Mouse (Mus musculus) 3134 (cell line): ENCODE measurements around the gene Atg16l1.
A peak's percentile ranks its signal among the peaks of the same experiment; 100 is the strongest.

Source experiments
- DNase-seq: peaks from one replicate; pipeline ENCODE4 v3.0.0-alpha.2; 2011; ENCODE audit warnings: low spot score; ENCODE audit not compliant: insufficient read length; ENCODE audit errors: extremely low read depth

Gene Atg16l1

DNA sequence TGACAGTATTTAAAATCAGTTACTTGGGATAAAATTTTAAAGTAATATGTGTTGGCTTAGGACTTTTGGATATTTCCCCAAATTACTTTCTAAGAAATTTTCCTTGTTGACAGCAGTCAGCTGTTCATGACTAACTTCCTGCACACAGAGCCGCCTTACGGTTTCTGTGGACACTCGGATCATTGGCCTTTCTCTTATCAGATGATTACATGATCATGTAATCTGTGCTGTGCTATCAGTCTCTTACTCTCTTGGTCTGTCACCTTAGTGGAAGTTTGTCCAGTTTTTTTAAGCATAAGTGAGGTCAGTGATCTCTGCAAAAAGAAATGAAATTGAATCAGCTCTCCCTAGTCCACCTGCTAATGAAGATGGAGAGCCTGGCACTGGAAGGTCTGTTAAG, 16.1 kb downstream of the Atg16l1 start:
- no peak for DNase-seq

DNA sequence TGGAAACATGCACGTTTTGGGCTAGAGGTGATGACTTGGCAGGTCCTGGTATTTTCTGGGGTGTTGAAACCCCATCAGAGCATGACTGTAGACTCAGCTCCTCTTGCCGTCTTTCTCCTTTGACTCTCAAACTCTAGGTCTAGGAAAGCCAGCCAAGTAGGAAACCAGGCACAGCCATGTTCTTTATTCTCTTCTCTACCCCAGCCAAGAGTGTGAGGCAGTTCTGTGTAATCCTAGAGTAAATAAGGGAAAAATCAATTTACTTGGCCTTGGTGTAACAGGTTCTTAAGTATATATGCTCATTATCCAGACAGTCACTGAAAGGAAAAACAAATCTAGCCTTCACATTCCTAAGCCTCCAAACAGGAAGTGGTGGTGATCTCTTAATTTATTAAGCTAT, 17.7 kb downstream of the Atg16l1 start:
- DNase-seq: no peak

DNA sequence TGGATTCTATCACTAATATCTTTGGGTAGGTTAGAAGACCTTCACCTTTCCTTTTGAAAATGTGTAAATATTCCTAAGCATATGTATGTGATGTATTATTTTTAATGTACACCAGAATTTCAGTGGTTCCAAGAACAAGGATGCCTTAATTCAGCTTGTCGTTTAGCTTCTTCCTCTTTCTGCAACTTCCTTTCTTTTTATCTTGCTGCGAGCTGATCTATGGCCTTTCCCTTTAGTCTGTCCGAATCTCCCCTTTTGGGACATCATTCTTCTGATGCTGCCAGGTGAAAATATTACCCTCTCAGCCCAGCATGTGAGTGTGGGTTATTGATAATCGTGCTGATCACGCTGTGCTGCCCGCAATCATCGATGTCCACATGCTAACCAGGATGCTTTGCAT, 19.2 kb downstream of the Atg16l1 start:
- no peak for DNase-seq

DNA sequence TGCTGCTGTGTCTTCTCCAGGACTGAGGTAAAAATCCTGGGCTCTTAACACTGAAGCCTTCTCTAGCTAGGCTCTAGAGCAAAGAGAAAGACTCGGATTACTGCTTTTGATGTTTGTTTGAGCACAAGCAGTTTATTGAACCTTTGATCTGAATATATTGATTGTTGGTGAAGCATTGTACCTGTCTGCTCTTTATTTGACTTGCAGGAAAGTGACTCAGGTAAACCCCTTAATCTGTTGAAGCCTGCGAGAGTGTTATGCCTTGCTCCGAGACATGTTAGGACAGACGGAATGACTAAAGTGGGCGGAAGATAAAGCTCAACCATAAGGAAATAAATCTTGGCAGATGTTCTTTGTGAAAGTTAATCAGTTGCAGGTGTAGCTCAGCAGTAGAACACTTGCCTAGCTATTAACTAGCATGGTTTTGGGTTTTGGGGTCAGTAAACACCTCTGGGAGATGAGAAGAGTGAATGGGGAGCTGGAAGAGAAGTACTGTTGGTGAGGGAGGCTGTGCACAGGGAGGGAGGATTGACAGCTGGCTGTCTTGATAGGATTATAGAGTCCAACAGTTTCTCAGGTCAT, 23.6 kb downstream of the Atg16l1 start:
- no peak for DNase-seq

DNA sequence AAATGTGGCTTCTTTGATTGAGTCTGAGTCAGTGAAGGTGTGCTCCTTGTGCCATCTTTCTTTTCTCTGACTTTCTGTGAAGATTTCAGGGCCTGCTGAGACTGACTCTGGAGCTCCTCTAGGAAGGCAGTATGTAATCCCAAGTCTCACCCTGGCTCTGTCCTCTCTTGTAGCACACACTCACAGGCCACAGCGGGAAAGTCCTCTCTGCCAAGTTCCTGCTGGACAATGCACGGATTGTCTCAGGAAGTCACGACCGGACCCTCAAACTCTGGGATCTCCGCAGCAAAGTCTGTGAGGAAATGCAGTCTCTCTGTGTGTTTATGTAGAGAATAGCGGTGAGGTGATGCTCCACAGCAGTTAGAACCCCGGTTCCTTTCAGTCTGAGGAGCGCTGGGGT, 30.0 kb downstream of the Atg16l1 start:
- no peak for DNase-seq

DNA sequence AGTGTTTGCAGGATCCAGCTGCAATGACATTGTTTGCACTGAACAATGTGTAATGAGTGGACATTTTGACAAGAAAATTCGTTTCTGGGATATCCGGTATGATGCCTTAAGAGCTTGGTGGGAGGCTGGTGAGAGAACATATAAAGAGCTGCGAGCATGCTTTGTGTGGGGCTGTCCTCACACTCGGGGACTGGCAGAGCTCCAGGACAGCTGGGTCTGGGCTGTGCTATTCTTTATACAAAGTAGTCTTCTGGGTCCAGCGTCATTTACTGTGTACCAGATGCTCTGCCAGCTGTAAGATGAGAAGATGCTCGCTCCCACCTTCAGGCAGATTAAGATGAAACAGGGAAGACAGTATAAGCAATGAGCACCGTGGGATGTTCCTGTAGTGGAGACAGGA, 30.6 kb downstream of the Atg16l1 start:
- no peak for DNase-seq

DNA sequence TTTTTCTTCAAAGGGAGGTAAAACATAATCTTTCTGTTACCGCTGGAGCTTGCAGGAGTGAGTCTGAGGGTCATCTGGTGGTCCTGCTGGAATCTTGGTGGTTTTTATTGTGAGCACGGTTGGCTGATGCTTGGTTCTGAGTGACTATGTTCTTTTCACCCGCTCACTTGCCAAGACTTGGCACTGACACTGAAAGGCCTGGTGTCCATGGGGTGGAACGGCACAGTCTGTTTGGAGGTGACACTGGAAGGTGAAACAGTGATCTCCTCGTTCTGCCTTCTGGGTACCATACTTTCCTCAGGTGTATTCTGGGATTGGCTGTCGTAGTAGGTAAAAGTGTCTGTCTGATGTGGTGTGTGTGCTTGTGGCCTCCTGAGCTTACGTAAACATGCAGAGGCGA, 34.0 kb downstream of the Atg16l1 start:
- no peak for DNase-seq

DNA sequence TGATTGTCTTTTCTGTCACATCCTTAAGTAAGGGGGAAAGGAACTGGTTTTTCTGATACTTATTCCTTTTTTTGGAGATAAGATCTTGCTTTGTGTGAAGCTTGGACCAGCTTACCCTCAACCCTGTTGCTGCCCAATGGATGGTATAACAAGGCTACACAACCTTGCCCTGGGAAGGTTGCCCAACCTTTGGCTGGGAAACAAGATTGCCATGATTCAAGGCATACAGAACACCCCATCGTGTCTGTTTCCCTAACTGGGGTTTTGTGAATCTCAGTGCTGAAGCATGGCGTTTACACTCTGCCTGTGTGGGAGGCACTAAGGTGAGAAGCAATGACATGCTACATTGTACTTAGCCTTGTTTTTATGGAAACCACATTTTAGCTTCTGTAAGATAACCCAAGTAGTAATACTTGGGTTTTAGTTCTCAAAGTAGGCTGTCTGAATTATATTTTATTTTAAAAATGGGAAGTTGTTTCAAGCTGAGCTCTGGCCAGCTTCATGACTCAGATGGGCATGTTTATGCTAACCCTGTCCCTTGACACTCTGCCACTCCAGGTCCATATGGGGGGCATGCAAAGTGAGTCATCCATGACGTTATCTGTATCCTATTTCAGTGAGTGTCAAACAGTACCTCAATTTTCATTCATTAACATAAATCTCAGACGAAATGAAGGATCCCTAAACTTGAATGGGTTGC, 36.9 kb downstream of the Atg16l1 start:
- DNase-seq: no peak

DNA sequence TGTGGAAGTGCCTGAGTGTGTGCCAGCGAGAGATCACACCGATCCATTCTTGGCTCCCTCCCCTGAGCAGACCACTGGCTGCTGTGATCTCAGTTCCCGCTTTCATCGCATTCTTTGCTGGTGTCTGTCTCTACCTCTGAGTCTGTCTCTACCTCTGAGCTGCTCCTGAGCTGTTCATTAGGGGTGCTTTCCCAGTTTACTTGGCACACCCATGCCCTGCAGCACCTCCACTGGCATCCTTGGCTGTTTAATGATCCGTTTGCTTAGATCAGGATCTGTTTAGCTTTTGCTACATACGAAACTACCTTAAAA, 37.4 kb downstream of the Atg16l1 start:
- no peak for DNase-seq

DNA sequence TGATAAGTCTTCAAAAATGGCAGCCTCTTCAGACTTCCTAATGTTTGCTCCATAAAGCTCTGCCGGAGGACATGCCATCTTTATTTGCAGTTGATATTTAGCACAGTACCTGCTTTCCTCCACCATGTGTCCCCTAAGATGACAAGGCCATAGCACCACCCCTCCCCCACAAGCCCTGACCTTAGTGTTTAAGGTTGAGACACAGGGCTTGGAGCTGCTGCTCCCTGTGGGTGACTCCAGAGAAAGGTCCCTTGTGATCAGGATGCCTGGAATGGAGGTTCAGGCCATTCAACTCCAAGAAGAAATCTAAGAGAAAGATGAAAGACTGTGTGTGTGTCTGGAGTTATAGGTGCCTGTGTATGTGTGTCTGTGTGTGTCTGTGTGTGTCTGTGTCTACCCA, 42.0 kb downstream of the Atg16l1 start:
- DNase-seq: no peak

DNA sequence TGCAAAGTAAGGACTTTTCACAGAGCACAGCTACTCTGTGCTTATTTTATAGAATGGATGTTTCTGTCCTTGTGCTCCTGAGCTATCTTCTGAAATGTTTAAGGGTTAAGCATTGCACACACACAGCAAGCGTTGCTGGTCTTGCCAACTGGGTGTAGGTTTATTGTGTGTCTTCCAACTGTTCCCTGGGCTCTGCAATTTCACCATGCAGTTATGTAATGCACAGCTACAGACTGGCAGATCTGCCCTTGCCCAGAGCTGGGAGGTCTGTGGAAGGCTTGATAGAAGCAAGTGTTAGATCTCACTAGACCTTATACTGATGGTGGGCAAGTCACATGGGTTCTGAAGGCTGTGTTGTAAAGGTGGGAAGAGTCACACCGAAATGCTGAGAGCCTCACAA, 42.6 kb downstream of the Atg16l1 start:
- DNase-seq: no peak

DNA sequence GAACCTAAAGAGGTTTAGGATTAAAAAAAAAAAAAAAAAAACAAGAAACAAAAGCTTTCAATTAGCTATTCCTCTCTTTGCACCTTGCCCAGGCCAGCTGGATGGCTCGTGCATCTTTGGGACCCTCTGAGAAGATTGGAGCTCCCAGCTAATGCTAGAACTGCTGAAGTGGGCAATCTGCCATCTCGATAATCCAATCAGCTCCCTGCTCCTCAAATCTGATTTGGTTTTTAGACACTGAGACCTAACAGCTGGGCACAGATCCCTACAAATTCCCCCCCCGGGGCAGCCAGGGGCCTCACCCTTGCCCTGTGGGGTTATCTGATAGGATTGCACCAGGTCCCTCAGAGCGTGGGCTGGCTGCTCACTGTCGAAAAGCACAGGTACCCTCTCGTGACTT, 47.9 kb downstream of the Atg16l1 start, which contains the start of gene Sag:
Gene Sag, plus strand, starts transcription at position 105 of the 400 bp plus-strand sequence.
- DNase-seq: no peak

DNA sequence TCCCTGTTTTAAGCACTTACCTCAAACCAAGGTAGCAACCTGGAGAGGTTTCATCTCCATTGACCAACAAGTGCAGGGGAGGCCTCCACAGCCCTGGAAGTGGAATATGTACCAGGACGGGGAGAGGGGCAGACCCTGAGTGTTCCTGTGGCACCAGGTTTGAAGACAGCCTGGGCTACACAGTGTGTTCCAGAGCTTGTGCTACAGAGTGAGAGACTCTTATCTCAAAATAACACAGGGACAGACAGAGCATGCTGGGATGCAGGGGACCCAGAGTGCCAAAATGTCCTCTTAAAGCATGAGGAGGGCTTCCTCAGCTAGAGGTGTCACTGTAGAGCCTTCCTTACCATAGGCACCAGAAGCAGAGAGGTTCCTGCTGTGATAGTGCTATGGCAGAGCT, 52.1 kb downstream of the Atg16l1 start:
- no peak for DNase-seq

DNA sequence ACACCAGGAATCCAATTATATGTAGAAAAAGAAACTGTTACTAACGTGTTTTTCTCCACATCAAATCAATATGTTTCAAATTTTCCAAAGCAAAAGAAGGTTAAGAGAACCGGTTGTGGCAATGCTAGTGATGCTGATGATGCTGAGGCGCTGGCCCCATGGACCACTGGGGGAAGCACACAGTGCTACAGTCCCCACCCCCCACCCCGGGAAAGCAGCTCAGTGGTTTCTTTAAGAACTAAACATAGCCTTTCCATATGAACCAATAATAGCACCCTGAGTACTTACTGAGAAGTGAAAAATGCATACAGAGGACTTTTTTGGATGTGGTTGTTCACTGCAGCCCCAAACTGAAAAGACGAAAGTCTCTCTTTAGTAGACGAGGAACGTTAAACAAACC, 55.7 kb downstream of the Atg16l1 start:
- DNase-seq: no peak

DNA sequence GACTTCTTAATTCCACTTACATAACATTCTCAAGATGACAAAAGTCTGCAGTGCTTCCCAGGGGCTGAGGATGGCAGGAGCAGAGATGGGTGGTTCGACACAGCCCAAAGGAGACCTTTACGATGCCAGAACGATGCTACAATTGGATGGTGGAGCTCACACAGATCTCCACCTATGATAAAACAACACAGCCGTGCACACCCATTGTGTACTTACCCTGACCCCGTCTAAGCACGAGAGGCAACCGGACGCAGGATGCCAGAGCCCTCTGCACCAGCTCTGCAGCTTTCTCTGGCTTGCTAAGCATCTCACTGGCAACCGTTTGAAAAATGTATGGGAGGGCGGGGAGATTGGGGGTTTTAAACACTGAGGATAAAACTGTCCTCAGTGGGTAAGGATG, 56.4 kb downstream of the Atg16l1 start:
- no peak for DNase-seq

DNA sequence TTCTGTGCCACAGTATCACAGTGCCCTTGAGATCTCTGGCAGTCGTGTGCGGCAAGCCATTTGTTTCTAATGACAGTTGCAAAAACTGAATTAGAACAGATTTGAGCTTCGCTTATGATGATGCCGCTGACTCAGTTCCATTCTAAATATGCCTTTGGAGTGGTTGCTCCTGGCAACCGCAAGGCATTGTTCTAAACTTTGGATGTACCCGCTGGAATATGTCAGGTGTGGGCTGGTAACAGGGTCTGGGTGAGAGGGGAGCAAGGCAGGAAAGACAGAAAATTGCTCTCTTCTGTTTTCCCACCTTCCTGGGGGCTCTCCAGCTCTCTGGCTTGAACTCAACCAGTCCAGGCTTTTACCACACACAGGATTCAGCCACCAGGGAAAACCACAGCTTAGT, 57.5 kb downstream of the Atg16l1 start:
- DNase-seq: no peak

DNA sequence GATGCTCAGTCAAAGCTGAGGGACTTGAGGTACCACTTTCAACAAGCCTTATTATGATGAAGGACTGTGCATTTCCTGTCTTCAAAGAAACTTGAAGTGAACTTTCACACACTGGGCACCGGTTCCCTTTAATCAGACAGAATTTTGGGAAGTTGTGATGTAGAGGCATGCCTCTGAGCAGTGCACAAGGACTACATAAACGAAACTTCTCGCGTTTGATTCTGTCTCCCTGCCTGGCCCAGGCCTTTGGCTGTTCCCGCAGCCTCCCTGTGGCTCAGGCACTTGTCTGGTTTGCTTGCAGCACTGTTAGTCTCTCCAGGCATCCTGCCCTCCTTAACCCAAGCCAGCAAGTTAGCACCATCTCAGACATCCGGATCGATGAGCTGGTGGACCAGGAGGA, 58.0 kb downstream of the Atg16l1 start:
- no peak for DNase-seq

DNA sequence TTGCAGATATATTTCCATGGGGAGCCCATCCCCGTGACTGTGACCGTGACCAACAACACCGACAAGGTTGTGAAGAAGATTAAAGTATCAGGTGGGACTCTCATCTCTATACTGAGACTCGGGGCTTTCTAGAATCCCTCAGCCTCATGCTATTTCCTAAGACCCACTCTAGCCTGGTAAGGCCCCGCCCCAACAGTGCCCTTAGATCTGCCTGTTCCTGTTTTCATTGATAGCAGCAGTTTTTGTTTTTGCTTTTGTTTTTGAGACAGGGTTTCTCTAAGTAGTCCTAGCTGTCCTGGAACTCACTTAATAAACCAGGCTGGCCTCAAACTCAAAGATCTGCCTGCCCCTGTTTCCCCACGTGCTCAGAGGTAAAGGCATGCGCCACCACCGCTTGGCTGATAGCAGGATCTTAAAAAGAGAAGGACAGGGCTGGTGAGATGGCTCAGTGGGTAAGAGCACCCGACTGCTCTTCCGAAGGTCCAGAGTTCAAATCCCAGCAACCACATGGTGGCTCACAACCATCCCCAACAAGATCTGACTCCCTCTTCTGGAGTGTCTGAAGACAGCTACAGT, 68.8 kb downstream of the Atg16l1 start:
- DNase-seq: no peak

DNA sequence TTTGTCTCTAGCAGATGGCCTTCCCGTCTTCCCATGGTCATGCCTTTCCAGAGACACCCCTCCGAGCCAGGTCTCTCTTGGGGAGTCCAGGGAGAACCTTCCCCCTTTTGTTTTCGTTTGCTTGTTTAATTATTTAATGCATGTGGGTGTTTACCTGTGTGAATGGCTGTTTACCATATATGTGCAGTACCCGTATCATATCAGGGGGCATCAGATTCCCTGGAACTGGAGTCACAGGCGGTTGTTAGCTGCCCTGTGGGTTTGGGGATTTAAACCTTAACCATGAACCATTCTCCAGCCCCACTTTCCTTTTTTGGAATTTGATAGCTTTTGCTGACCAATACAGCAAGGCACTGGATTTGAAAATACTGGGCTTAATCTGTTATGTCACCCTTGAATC, 69.6 kb downstream of the Atg16l1 start:
- no peak for DNase-seq

DNA sequence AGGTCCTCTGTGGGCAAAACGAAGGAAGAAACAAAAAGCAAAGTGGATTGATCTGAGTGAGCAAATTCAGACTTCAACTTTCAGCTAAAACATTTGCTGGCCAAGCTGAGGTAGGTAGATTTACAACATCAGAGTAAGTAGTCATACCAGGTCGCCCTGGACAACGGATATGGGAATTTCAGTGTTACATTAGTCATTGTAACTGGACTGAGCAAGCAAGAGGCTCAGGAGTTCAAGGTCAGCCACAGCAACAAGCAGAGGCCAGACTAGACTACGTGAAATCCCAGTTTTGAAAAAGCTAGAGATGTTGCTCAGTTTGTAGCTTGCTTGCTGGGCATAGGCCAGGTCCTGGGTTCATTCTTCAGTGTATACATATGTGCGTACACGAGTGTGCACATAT, 70.3 kb downstream of the Atg16l1 start:
- no peak for DNase-seq

DNA sequence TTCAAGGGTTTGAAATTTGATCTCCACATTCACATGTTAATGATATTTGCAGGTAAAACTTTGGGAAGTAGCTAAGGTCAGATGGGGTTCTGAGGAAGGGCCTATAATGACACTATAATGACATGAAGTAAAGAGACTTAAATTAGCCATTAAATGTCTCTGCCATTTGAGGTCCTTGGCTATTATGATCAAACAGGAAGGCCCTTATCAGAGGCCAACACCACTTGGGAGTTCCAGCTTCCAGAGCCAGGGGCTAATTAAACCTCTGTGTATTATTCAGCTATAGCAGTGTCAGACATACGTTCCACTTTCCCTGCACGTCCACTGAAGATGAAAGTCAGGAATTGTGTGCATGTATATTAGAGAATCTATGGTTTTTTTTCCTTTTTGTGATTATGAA, 70.8 kb downstream of the Atg16l1 start:
- no peak for DNase-seq

DNA sequence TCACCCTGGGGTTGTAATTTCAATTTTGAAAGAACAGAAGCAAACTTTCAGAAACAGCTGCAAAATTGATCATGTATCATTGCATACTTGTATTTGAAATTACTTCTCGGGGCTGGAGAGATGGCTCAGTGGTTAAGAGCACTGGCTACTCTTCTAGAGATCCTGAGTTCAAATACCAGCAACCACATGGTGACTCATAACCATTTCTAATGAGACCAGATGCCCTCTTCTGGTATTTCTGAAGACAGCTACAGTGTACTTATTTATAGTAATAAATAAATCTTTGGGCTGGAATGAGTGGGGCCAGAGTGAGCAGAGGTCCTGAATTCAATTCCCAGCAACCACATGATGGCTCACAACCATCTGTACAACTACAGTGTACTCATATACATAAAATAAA, 71.8 kb downstream of the Atg16l1 start:
- DNase-seq: peak; percentile 55

DNA sequence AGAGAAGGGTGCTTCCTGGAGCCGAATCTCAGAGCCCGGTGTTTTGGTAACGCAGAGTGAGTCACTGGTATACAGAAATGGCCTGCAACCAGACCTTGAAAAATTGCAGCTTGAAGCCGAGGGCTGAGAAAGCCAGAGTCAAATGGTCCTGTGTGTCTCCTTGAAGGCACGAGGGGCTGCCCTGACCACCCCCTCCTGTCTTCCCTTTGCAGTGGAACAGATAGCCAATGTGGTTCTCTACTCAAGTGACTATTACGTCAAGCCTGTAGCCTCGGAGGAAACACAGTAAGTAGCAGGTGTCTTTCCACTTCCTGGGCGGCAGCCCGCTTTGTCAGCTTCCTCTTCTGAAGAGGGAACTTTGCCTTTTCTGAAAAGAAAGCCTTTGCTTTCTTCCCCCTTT, 72.5 kb downstream of the Atg16l1 start:
- DNase-seq: peak; percentile 57
